Mouse (Mus musculus) heart, postnatal 0 days (tissue): ENCODE measurements at regions not wholly inside any gene's neighbourhood (a gene's known extent, or its start where the extent isn't known, plus 50 kb on each side); places are given as distances from the start of the nearest gene placed in this dataset.

Source experiments
- CTCF ChIP-seq: IDR thresholded peaks from 2 replicates; pipeline ENCODE4 v1.5.1; 2016; ENCODE audit warnings: antibody characterized with exemption, control low read depth, low read depth
- EP300 ChIP-seq: IDR thresholded peaks from 2 replicates; pipeline ENCODE4 v1.6.1; 2016; ENCODE audit warnings: antibody characterized with exemption, low read depth

DNA sequence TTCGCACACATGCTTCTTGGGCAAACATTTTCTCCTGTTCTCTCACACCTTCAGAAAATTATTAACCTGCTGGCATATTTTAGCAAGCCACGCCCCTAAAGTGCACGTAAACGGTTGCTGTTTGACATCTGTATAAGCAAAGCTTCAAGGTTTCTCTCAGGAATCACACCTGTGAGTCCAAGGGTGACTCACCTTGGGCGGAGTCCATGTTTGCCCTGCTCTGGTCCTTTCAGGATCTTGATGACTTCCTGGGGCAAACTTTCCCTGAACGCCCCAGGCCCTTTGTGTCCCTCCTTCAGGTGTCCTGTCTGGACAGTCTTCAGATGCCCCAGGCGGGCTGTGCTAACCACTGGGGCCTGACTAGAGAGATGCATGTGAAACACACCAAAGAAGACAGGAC, 137.1 kb upstream of the Hs6st1 start:
- TF ChIP-seq CTCF: no peak
- TF ChIP-seq EP300: no peak
